Mouse (Mus musculus): ENCODE results near the gene Agap2.

GRCm38 (mm10) chr10:127118470-127118869 is 43.4 kb downstream of the Agap2 start:
- no peak for TF ChIP-seq CTCF (conservative IDR thresholded peaks at IDR 0.05; ENCODE audit: insufficient read depth, insufficient read length, low read depth, low read length)
- TF ChIP-seq POLR2A (IDR thresholded peaks at IDR 0.05; ENCODE audit: low read depth, low read length): no peak

All from kidney, adult 2 months (tissue).